Mouse (Mus musculus) 3134 (cell line): ENCODE measurements around the gene Mgat4a.
A peak's percentile ranks its signal among the peaks of the same experiment; 100 is the strongest.

Experiments used
- DNase-seq: peaks from one replicate; pipeline ENCODE4 v3.0.0-alpha.2; 2011; ENCODE audit warnings: low spot score; ENCODE audit not compliant: insufficient read length; ENCODE audit errors: extremely low read depth

Mgat4a gene

DNA sequence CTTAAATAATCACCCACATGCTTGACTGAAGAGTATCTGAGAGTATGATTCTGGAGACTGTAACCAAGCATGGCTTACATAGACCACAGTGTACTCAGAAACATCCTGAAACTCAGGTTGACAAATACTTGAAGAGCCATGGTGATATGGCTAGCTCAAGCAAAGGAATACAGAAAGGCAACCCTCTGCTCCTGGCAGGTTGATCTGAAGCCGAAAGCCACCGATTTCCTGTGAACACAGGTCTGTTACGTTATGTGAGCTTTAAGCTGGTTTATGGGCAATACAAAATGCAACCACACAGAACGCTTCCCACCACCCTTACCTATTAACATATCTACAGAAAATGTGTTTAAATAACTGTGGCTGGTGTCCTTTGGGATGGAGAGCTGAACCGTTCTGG, 71.8 kb downstream of the Mgat4a start:
- no peak for DNase-seq

DNA sequence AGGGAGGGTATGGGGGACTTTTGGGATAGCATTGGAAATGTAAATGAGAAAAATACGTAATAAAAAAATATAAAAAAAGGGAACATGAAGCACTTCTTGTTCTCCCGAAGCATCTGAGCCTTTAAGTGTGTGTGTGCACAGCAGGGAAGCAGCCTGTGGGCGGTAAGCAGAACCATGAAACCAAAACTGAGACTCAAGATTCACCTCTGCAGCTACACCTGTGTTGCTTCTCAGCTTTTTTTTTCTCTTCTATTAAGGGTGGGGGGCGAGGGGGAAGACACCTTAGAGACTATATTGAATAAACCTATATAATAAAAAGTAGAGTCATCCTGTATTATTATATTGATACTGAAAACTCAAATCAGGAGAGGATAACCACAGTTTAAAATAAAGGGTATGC, 73.0 kb downstream of the Mgat4a start:
- DNase-seq, result no peak

DNA sequence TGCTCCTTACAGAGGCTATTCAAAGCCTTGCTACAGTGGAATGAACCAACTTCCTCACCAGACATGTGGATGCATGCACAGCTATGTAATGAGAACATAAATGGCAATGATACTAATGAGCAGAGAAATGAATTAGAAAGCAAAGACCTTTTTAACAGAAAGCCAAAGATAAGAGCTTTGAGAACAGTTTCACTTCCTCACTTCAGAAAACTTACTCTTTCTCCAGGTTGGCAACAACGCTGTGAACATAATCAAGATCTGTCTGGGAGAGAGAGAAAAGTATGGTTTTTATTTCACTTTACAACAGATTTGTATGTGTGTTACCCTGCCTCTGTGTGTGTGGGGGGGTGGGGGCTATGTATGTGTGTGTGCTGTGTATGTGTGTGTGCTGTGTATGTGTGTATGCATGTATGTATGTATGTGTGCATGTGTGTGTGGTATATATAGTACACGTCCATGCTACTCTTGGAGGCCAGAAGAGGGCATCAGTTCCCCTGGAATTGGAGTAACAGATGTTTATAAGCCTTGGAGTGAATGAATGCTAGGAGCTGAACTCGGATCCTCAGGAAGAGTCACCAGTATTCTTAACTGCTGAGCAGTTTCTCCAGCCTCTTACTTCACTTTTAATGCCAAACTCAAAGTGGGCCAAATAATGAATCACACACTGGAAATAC, 74.4 kb downstream of the Mgat4a start:
- DNase-seq, result no peak

DNA sequence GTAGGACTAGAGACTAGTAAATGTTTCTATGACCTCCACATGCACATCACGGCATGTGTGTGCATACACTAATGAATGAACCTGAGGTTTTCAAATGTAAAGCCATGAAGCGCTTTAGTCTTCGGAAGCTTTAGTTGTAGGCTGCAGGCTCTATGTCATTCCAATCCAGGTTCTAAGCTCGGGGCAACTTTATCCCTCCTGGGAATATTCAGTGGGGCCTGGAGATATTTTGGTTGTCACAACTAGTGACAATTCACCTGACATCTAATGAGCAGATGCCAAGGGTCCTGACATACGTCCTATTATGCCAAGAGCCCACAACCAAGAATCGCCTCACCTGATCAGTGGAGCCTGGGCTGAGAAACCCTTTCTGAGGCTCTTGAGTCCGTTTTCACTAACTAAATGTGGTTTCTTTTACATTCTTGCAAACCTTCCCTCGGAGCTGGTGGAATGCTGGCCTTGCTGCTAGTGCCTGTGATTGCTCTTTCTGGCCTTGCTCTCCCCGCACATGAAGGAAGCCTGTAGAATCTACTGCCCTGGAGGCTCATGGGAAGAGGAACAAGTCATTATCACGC, 75.9 kb downstream of the Mgat4a start:
- no peak for DNase-seq

DNA sequence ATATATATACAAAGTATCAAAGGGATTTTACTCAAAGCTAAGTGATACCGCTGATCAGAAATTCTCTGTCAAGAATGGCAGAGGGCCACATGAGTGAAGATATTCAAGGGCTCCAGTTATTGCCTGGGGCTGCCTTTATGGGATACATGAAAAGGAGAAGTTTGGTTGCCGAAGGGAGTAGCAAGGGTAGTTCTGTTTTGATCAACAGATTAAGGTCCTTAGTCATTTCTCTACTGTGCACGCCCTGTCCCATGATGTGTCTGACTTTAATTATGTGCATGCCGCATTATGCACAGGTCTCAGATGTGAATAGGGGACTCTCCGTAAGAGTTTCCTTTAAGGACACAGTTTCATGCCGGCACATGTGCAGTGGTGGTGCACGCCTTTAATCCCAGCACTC, 83.3 kb downstream of the Mgat4a start:
- no peak for DNase-seq

DNA sequence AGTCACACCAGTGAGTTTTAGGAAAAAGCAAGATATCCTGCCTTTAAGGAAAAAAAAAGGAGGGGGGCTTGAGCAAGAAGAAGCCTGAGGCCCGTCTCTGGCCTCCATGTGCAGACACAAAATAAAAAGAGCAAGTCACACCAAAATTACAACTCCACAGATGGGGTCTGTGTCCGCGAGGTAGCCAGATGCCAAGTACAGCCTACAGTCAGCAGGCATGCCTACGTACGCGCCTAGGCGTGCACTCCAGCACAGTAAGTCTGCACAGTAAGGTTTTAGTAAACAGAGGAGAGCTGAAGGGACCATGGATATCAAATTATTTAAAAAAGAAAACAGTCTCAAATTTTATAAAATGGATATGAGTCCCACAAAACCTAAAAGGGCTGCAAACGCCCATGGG, 89.5 kb downstream of the Mgat4a start:
- DNase-seq, result no peak

DNA sequence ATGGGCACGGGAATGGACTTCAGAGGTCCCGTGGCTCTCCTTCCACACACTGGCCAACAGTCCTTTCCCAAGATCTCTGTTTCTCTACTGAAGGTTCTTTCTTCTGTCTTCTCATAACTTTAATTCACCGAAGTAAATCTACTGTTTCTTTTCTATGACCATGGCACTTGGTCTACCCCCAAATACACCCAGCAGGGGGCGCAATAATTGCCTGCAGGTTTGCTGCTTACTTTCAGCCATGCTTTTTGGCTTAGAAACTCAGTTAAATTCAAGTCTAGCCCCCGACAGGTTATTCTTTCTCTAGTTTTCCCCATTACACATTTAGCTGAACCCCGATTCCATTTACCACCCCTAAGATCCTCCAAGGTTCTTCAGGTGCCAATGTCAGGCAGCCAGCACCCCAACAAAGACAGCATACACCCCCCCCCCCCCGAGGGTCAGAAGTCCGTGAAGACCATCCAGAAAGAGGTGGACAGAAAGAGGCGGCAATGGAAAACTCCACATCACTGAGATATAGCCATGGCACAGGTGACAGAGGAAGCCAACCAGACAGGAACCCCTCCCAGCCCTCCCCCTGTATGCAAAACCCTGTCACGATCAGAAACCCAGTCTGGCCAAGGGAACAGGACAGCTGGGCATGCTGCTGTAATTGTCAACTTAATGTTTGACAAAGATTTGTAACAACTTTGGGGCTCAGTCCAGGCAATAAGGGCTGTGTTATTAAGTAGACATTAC, 92.3 kb downstream of the Mgat4a start:
- DNase-seq, result no peak

DNA sequence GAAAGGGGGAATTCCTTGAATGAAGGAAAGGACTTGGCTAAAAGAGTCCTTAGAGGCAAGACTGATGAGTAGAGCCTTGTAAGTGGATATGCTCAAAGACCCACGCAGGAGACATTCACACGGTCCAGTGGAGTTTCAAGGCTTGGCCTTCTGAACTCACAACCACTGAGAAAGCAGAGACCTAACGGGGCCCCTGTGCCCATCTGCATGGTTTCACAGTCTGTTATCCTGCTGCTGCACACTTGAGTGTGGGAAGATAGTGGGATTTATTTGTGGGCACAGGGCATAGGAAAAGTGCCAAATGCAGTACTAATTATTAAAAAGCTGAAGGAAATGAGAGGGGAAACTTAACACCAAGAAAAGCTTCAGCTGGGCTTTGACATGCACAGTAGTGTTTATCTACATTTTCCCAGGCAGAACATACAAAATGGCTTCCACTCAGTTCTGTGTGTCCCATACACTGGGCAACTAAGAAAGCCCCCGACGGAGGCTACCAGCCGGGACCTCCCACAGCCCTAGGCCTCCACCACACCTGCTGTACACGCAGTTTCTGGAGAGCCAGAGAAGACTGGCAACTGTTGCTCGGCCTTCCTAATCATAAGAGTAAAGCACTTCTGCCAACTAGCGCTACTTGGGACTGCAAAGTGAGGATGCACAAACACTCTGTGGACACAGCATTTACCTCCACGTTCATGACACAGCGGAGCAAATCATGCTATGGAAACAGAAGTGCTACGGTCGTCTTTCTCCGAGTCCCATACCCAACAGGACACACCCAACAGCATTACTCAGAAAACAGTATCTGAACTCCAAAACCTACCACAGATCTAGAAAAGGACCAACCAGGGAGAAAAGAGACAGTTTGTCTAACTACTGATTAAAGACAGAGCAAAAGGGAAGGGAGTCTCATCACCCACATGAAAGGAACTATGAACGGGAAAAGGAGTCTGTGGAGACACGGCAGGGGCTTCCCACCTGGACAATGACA, 97.7 kb downstream of the Mgat4a start:
- no peak for DNase-seq

DNA sequence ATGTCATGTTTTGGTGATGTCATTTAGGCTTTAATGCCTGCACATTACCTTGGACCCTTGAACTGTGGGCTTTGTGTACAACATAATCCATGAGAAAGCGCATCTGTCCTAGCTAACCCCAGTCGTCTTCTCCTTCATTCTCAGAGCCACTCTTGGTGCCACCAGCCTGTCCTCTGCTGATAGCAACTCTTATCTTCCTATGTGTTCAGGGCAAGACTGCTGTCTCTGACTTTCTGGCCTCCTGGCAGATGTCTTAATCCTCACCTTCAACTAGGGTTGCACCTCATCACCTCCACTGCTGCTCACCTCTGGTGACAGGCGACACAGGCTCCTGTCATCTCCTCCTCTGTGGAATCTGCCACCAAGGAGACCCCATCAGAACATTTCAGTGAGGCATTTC, 104.4 kb downstream of the Mgat4a start:
- no peak for DNase-seq

DNA sequence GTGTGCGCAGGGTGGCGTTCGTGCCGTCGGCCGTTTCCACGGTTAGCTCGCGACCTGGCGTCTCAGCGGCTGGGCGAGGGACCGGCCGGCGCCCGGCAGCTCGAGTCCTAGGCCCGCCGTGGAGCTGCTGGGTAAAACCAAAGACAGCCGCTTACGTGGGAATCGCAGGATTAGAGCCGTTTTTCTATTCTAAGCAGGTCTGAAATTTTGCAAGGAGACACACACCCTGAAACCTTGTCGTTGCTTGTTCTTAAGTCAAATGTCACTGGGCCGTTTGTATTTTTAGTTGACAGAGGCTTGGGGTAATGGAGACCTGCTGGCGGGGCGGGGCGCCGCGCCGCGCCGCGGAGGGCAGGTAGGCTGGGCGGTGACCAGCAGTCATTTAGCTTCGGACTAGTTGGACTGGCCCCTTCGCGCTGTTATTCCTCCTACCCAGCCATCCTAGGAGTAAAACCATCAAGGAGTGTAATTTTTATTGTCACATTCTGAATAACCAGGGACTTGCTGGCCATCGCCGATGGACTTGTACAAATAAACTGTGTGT, 110.4 kb downstream of the Mgat4a start:
- DNase-seq, result no peak

DNA sequence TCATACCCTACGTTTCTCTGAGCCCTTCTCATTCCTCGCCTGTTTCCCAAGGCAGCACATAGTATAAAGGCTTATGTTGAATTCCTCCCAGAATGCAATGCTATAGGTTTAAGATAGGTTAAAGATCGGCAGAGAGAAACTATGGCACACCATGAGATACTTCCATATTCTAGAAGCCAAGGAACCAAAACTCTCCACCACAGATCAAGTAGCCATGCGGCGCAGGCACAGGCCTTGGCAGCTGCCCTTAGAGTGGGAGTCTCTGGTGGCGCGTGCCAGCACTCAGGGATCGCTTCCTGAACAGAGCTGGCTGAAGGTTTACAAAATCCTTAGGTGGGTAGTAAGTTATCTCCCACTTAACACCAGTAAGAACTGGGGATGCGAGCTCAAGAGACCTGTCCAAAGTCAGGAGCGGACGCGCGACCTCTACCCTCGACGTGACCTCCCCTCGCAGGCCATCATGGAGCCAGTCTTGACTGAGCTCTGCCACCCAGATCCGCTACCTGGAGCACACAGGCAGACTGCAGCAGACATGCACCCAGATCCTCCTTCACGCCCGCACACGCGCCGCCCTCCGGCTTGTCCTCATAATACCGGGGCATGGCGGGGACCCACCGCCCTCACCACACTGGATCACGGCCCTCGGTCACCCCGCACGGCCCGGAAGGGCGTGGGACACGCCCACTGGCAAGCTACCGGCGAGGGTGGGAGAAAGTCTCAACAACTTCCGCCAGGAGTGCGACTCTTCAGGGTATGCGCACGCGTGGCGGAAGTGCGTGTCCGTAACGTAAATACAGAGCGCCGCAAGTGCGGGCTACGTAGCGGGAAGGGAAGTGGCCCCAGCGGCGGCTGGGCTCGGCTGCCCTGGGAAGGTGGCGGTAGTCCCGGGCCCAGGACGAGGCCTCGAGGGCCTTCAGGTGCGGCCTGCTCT, 111.2 kb downstream of the Mgat4a start, which contains the start of the genes Coa5 and Unc50:
Coa5 (minus strand) TSS at position 738 of the 931 bp plus-strand sequence.
Unc50 (plus strand) TSS at position 774 of the 931 bp plus-strand sequence.
- peak; percentile 93 for DNase-seq

DNA sequence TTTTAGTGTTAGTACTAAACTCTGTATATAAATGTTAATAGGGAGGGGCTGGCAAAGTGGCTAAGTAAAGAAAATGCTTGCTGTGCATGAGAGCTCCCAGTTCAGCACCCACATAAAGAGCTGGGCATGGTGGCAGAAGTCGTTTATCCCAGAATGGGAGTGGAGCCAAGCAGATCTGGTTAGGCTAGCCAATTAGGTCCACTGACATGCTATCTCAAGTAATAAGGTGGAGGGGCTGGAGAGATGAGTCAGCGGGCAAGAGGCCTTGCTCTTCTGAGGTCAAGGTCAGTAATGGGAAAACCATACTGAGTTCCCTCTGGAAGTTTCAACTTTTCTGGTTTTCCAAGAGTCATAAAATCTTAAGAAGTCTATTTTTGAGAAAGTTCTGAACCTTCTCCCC, 111.9 kb downstream of the Mgat4a start:
- DNase-seq, result no peak

DNA sequence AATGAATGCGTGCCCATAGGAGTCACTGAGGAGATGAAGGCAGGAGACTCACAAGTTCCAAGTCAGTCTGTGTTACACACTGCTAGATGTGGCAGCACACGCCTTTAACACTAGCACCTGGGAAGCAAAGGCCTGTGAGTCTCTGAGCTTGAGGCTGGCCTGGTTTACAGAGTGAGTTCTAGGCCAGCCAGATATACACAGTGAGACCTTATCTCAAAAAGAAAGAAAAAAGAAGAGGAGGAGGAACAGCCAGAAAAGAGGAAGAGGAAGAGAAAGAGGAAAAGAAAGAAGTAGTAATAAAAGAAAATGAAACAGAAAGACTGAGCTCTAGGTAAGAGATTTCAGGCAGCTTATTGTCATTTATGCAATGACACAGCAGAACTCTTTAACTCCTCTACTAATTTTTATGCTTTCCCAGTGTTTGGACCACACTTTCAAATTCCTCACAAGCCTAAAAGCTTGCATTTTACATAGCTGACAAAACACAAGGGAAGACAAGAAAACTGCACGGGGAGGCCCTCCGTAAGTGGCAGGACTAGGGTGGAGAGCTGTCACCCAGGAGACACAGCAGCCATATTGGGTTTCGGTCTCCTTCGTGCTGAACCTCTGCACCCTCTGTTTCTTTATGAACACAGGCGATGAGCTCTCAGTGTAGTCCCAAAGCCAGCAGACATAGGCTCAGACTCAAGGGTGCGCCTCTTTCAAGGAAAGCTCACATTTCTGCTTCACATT, 113.5 kb downstream of the Mgat4a start:
- no peak for DNase-seq

DNA sequence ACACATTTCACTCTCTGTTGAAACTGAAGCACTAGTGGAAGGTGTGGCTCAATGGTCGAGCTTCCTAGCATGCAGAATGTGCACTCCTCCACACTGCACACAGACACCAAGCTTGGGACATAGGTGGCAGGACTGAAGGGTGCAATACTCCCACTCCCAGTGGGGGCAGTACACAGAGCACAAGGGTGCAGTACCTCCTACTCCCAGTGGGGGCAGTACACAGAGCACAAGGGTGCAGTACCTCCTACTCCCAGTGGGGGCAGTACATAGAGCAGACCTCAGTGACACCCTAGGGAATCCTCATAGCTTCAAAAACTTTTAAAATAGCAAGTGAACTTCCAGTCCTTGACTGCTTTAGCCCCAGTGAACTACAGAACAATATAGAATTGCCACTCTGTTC, 121.4 kb downstream of the Mgat4a start:
- peak; percentile 55 for DNase-seq

DNA sequence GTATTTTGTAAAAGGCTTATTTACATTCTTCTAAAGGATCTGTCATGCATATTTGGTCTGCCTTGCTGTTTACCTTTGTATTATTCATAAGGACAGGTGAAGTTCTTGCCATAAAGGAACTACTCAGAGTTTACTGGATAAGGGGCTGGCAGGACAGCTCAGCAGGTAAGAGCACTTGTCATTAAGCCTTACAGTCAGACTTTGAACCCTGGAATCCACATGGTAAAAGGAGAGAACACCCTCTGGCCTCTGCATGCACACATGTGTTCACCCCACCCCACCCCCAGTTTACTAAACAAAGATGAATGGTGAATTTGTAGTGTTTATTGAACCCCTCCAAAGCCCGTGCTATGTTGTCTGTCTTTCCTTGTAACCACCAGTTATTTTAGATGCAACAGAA, 125.4 kb downstream of the Mgat4a start:
- no peak for DNase-seq

DNA sequence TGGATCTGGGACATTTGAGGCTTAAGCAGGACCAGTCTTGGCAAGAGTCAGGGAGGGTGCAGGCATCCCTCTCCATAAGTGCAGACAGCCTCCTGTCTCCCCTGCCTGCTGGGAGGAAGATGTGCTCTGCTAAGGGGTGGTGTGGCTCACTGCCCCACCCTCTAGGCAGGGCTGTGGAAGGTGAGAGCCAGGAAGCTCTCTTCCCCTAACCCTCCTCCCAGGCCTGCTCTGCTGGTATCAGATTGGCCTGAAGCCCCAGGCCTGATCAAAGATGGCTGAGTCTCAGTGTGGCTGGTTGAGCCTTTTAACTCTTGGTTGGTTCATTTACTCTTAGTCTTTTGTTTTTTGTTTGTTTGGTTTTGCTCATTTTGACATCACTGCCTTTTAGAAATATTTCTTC, 131.2 kb downstream of the Mgat4a start:
- DNase-seq, result no peak

DNA sequence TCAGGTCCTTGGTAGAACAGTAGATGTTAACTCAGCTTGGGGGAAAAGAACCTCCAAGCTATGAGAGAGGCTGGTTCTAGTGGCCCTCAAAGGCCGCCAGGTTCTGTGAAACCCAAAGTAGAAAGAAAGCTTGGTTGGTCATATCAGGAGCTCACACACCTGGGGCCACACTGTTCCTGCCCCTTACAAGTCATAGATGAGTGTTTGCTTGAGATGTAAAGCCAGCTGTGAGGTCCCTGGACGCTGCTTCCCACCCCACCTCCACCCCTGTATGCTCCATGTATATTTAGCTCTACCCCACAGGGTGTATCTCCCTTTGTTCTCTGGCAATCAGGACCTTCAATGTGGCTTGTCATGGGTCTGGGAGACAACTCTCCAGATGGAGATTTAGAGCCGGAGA, 132.1 kb downstream of the Mgat4a start:
- DNase-seq, result no peak

DNA sequence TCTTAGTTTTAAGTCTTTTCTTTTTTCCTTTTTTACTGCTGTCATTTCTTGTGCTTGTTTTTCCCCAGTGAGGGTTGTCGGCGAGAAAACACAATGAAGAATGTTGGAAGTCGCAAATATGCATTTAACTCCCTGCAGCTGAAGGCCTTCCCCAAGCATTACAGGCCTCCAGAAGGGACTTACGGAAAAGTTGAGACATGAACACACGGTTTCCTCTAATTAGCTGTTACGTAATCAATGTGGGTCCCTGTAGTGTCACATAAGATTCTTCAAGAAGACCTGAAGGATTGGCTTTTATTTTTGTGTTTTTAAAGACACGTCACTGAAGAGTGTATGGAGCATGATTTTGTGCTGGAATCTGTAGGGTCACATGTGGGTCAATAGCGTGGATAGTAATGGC, 132.8 kb downstream of the Mgat4a start:
- no peak for DNase-seq

DNA sequence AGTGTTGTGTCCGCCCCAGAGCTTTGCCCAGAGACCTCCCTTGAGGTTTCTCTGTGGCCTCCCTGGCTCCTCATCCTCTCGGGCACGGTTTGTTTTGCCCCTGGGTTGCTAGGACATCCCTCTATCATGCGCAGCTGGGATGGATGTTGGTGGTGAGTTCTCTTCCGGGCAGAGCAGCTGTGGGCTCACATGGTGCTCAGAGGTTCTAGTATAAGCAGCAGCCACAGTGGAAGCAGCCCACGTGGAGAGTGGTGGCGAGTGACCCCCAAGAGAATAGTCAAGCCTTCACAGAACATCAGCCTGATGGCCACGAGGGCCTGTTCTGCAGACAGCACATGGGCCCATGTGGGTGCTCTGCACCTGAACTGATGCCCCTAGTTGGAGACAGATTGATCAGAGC, 133.6 kb downstream of the Mgat4a start:
- no peak for DNase-seq
